Mouse (Mus musculus): Measurements from ENCODE around the gene Sstr3.

The Sstr3 gene

DNA sequence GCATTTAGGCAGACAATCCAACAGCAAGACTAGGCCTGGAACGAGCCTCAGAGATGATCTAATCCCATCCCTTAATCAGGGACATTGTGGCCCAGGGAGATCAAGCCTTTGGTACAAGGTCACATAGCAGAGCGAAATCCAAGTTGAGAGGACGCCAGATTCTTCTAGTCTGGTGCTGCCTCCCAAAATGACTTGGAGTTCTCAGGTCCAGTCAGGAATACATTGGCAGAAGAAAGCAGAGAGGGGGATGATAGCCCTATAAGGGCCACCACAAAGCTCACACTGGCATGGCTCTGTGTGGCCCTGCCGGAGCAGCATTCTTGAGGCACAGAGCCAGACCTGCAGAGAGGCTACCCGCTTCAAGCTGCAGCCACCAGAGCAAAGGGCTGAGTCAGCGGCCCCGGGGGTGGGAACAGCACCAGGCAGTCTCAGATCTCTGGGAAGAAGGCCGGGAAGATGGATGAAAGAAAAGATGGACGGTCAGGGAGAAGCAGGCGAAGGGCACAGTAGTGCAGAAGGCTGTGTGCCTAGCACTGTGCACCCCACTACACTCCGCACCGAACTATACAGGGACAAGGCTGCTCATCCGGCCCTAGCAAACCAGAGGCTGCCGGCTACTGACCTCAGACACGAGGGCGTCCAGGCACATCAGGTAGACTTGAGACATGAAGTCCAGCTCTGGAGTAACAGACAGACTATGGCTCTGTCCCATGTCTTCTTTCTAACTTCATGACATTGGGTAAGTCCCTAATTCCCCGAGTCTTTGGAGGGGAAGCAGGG is 13.6 kb downstream of the Sstr3 start, which contains the start of gene C1qtnf6:
Gene C1qtnf6 (minus strand): TSS at position 746 of the 780 bp plus-strand sequence.
- DNase-seq (ENCODE audit: low read depth, low spot score), result no peak

DNA sequence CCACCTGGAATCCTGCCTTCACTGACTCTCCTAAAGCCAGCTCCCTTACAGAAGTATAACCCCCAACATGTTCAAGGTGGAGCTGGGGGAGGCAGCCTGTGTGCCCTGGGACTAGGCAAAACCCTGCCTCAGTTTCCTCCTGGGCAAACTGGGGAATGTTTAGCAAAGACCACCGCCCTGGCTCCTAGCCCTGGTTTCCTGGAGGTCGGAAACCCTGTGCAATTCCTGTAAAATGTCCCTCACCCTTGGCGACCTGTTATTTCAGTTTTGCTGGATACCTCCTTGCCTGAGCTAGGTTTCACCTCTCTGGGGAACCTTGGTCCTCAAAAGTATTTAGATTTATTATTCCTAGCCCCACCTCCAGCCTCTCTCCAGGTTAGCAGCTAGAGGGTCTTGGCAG is 14.3 kb downstream of the Sstr3 start:
- DNase-seq (ENCODE audit: low read depth, low spot score), result no peak

DNA sequence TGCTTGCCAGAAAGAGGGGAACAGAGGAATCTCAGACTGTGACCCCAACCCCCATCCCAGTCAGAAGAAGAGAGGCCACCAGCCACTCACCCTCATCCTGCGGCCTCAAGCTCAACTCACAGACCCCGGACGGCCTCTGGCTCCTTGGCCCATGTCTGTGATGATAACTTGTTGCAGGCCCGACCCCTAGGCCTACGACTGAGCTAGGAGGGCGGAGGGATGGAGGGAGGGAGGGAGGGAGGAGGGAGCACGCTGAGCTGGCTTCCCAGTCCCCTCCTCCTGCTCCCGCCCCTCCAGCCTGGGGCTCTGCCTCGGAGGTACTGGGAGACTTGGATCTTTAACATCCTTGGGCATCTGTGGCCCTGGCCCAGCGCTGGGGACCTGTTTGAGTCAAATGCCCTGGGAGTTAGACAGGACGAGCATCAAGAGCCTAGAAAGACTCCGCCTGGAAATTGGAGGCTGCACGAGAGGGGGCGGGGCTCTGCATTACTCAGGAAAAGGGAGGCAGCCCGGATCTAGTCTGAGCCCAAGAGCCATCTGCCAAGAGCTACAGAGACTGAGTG is 15.0 kb downstream of the Sstr3 start:
- DNase-seq (ENCODE audit: low read depth, low spot score), result no peak

DNA sequence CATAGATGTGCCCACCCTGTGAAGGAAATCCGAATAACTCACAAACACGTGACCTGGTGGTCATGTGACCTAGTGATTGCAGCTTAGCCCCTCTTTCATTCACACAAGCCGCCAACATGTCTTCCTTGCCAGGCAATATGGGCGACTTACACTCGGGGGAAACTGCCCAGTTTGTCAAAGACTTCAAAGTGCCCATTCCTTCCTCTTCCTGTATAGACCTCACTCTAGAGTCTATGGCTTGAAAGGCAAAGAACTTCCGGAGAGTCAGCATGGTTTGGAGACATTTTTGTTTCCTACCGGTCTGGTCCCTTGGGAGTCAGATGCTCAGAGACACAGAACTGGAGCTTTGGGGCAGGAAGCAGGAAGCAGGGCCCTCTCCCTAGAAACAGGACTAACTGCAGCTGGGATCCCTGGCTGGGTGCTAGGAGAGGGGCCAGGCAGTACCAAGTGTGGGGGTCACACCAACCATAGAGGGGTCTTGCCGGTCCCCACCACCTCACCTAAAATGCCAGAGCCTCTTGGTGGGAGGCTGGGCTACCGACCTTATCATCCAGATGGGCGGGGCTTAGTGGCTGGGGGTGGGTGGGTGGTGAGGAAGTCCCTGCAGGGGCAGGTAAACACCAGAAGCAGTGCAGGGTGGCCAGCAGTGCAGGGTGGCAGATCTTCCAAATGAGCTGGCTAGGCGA is 15.6 kb downstream of the Sstr3 start:
- no peak for DNase-seq (ENCODE audit: low read depth, low spot score)

DNA sequence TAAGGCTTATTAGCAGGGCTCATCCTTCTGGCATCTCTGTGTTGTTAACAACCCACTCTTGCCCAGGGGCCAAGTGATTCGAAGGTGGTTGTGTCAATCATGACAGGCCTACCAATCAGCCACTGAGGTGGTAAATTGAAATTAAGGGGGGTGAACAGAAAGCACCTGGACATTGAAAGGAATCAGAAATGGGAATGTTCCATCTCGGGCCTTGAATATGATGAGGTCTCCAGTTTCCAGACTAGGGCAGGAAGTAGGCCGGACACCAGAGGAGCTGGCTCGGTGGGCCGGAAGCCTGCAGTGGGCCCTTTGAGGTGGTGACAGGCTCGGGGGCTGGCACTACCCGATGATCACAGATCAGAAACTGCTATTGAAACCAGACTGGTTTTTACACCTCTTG is 16.5 kb downstream of the Sstr3 start:
- DNase-seq (ENCODE audit: low read depth, low spot score), result no peak

DNA sequence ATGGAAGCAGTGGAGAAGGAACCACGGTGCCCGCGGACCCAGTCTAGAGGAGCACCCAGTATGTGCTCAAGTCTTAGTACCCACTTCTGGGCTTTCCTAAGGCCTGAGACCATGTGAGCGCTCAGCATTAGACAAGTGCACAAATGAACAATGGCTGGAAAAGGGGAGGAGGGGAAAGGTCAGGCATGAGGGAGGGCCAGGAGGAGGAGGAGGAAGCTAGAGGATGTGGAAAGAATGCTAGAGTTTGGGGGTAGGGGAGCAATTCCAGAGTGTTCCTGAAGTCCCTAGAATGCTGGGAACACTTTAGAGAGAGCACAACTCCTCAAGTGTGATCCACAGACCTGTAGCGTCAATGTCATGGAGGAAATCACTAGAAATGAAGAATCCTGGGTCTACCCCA is 20.3 kb downstream of the Sstr3 start:
- DNase-seq (ENCODE audit: low read depth, low spot score), result no peak

DNA sequence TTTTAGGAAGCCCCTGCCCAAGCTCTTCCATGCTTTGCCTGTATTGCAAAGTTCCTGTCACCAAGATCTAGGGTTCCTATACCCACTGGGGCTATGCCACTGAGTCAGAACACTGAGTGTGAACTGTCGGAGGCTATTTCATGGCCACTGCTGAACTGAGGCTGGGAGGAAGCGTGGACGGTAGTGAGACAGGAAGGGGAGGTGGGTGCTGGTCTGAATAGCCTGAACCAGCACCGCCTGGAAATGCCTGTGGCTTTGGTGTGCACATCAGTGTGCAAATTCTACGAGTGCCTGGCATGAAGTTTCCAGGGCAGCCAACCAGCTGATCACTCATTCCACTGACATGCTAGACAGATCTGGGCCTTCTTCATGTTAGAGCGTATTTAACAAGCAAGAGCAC is 22.6 kb downstream of the Sstr3 start:
- no peak for DNase-seq (ENCODE audit: low read depth, low spot score)

DNA sequence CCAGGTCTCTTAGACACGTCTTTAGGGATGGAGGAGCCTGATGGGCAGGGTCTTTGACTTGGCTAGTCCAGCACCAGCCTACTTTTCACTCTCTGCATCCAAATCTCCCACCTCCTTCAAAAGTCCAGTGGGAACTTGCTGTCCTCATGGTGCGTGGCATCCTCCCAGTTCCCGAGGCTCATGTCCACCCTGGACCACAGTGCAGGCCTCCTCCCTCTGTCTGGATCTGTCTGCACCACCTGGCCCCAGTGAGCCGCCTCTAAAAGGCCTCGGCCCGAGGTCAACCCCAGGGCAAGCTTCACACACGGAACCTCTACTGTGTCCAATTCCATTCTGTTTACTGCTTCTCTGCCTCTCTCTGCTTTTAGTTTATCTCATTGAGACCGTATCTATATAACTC is 23.2 kb downstream of the Sstr3 start:
- no peak for DNase-seq (ENCODE audit: low read depth, low spot score)

DNA sequence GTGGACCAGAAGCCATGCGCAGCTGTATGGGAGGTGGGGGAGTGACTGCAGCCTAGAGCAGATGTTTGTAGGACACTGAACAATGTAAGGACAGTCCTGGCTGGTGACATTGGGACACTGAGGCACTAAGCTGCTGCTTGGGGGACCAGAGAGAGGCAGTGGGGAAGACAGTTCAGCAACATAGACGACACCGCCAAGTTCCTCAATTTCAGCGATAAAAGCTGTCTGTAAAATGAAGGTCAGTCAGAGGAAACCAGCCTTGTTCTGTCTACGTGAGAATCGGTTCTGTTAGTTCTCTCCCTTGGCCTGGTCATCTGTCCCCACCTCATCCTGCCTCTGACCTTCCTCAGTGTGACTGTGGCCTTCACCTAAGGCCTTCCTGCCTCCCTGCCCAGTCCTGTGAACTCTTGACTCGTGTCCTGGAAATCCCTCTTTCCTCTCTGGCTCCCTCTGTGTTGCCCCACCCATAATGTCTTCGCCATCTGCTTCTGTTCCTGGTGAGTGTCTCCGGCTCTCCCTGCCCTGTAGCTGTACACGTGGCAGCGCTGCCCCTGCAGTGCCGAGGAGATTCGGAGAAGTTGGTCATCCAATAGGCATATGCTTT is 24.3 kb downstream of the Sstr3 start:
- no peak for DNase-seq (ENCODE audit: low read depth, low spot score)

DNA sequence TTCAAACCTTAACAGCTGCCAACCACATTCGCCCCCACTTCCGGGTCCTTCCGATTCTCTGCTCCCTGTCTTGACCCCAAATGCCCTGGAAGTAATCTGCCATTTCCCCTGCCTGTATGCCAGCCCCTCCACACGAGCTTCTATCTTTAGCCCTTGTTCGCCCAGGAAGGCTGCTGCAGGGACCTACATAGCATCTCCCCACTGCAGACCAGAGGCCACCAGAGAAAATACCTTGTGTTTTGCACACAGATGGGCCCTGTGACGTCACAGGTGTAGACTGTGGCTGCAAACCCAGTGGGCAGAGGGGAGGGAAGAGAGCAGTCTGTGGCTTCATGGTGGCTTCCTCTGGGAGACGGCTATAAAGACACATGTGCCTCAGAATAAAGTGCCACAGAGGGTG is 26.3 kb downstream of the Sstr3 start:
- no peak for DNase-seq (ENCODE audit: low read depth, low spot score)

DNA sequence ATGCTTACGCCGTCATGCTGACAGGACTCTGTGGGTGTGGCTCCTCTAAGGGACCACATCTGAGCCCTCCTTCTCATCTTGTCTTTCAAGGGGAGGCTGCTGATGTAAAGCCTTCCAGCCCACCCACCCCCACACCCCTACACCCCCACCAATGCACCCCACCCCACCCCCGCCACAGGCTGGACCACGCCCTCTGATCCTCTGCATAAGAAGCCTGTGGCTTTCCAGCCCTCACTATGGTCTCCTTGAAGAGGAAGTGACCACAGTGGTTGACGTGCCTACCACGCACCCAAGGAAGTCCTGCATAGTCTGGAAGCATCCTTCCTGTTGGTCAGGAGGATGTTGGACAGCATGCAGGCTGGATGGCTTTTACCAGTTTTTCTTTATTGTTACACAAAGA is 28.7 kb downstream of the Sstr3 start:
- DNase-seq (ENCODE audit: low read depth, low spot score), result no peak

DNA sequence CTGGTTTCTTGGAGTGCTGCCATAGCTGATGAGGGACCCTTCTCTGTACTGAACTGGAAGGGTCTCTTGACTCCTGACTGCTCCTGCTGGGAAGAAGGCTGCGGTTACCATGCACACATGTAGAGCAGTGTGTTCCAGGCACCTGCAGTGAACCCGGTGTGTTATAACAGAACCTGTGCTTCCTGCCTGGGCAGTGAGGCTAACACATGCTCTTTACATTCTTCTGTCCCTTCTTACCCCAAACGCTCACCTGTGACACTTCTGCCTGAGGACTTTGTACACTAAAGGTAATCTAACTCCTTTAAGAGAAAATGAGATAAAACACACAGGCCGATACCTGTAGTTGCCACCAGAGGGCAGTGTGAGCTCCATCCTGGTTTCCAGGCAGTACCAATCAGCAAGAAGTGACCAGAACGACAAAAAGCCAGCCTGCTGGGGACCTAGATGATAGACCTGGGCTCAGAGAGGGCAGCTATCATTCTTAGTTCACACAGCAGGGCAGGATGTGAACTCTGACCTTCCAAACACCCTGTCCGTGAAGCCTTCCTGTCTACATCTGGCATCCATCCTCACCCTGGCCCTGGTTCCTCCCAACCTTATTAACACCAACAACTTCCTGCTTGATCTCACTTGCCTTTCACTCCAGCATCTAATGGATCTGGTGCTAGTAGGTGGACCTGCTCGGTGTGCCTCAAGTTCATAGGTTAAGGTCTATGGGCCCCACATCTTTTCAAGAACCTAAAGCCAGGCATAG is 29.9 kb downstream of the Sstr3 start:
- peak; percentile 67 for DNase-seq (ENCODE audit: low read depth, low spot score)

DNA sequence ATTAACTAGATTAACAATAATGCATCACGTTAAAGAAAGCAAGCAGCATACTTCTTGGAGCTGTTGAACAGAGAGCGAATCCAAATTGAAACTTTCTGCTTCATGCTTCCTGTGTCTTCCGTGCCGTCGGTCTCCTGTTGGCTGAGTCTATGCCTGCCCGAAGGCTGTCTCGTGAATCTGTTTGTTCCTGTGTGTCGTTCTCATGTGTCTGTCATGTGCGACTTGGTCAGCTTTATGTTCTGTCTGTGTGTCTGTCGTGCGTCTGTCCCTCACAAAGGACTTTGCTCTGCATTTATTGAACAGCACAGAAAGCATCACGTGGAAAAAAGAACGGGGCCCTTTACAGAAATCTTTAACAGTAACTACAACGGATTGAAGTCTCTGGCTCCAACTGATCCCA is 31.5 kb downstream of the Sstr3 start:
- no peak for DNase-seq (ENCODE audit: low read depth, low spot score)

DNA sequence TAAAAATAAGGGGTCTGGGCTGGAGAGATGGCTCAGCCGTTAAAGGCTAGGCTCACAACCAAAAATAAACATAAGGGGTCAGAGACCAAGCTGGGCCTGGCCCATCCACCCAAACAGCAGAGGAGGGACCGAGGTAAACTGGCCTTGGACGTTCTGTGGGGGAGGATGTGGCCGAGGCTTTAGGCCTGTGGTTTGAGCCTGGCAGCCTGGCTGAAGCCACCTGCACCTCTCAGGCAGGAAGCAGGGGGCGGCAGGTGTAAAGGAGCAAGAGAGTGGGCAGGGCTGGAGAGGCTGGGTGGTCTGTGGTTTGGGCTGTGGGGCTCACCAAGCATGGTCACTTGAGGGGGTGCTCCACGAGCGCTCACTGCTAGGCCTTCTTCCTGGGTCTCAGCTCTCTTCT is 32.5 kb downstream of the Sstr3 start:
- DNase-seq (ENCODE audit: low read depth, low spot score), result no peak

DNA sequence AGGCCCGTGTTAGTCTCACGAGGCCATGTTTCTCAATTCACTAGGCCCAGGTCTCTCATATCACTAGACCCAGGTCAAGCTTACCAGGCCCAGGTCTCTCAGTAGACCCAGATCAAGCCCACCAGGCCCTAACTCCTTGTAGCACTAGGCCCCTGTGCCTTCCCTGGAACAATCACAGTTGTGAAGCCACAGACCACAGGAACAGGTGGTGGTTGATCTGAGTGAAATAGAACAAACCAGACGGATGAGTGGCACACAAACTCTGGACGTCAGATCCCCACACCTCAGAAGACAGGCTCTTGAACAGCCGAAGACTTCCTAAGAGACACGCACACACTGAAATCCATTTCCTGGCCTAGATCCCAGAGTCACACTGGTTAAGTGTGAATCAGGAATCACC is 33.7 kb downstream of the Sstr3 start:
- no peak for DNase-seq (ENCODE audit: low read depth, low spot score)

DNA sequence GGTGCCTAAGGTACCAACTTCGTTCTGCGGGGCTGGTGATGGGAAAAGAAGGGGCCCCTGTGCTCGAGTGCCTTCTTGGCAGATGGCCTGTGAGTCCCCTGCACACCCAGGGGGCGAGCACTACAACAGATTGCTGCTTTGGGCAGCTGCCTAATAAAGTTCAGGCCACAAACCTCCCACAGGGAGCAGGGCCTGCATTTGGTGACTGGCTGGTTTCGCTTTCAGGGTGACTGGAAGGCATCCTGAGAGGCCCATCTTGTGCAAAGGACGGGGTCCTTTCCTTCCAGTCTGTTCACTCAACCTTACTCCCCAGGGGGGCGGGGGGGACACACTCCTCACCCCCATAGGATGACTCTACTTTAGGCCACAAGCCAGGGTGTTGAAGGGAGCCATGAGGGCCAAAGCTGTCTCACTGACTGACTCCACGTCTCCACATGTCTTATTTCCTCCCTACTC is 34.3 kb downstream of the Sstr3 start:
- DNase-seq (ENCODE audit: low read depth, low spot score), result no peak

DNA sequence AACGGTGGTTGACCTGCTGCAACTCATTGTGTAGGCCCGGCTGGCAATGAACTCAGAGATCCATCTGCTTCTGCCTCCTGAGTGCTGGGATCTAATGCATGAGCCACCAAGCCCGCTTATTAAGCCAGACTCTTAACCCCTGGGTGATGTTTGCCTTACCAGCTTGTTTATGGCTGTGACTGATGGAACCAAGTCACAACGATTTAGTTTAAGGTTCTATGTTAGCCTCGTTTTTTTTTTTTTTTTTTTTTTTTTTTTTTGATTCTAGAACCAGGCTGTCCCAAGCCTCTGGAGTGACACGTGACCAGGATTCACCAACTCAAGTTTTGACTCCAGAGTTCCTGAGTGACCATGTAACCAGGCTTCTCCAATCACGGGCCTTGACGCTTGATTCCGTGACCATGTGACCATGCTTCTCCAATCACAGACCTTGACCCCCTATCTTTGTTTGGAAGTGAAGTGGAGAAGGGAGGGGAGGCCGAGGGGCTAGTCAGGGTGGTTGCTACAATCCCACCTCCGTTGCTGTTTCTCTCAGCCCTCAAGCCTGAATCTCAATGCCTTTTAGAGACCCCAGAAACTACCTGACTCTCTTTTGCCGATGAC is 35.1 kb downstream of the Sstr3 start:
- DNase-seq (ENCODE audit: low read depth, low spot score), result peak; percentile 78

DNA sequence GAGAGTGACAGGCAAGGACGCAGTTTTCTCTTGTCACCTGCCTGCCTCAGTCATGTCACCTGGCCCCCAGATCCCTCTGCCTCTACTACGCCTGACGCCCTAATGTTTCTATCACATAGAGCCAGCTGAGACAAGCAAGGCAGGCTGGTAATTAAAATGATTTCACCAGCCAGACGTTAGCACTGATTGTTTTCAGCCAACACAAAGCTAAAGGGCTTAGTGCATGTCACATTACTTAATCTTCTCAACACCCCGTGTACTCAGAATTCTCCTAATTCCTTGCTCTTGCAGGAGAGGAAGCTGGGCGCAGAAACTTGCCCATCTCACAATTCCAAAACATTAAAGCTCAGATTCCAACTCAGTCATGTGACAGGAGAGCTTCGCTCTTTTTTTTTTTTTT is 36.0 kb downstream of the Sstr3 start:
- no peak for DNase-seq (ENCODE audit: low read depth, low spot score)

DNA sequence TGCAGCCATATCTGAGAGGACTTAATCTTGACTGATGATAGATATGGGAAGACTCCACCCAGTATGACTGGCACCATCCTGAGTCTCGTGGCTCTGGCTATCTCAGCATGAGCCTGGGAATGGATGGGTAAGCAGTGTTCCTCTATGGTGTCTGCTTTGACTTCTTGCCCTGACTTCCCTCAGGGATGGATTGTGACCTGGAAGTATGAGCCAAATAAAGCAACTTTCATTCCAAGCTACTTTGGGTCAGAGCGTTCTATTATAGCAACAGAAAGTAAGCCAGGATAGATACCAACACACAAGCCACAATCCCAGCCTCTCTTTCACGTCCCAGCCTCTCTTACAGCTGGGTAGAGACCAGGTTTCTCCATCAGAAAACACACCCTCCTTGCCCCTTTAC is 38.9 kb downstream of the Sstr3 start:
- no peak for DNase-seq (ENCODE audit: low read depth, low spot score)

DNA sequence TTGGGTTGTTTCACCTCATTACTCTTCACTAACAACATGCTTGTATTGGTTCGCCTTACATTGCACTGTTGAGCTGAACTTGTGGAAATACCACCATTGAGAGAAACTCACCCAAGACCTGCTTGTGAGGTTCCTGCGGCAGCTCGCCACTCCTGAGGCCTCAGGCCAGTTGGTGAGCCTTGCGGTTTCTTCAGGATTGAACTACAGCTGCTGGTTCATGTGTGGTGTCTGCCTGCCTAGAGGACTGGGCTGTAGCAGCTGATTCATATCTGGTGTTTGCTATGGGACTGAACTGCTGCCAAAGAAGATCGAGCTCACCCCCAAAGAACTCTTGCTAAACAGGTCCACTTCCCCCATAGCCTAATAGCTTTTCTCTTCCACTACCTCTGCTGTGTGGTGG is 39.7 kb downstream of the Sstr3 start:
- DNase-seq (ENCODE audit: low read depth, low spot score), result no peak

DNA sequence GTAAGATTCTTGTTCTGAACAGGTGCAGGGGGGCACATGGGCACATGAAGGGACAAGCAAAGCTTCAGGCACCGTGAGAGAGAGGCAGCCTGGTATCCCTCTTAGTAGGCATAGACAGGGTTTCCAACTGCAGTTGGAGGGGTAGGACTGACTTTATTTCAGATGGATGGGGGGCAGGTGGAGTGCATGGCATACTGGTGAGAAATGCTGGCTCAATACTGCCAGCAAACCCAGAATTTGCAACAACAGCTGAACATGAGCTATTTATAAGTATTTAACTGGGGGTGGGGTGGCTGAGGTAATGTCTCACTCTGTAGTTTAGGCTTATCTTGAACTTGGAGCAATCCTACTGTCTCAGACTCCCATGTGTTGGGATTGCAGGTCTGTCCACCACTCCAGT is 40.5 kb downstream of the Sstr3 start:
- DNase-seq (ENCODE audit: low read depth, low spot score), result no peak
